Mouse (Mus musculus): ENCODE measurements around the gene Atrx.
"Not testable (repeated sequence)": the region's sequence is repeated elsewhere in the genome, so short reads cannot be mapped to it uniquely, and the experiment has no call there.

Gene Atrx

DNA sequence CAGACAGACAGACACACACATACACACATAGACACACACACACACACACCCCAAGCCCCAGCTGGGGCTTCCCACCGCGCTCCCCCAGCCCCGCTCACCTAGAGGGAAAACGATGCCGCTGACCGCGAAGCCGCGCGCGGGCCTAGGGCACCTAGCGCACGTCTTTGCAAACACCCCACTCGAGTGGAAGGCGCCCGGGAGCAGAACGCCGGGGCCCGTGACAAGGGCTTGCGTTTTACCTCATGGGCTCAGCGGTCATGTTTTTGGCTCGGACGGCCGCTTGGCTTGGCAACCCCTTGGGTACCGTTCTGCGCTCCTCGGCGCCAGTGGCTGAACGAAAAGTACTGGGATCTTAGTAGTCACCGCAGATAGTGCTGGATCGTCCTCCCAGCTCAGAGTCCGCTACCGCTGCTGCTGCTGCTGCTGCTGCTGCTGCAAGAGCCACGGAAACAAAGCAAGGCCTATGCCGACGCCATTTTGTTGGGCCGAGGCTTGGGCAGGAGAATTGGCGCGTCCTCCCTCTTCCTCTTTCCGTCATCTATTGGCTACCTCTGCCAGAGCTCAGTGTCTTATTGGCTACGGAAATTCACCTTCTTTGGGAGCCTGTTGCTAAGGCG is at the start of gene Atrx:
Gene Atrx, minus strand, starts transcription at position 543 of the 617 bp plus-strand sequence.
- DNase-seq, result peak; percentile 73

DNA sequence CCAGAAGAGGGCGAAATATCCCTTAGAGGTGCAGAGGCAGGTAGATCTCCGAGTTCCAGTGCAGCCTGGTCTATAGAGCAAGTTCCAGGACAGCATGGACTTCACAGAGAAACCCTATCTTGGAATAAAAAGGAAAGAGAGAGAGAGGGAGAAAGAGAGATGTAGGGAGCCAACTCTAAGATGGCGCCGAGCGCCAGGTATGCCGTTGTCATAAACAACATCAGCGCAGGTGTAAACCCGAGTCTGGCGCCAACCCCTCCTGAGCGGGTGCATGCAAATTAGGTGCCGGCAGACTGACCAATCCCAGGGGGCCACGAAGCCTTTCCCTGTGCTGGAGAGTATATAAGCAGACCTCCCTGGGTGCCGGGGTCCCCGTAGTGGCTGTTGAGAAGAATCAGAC is 27.9 kb upstream of the Atrx start:
- DNase-seq, result not testable (repeated sequence)

DNA sequence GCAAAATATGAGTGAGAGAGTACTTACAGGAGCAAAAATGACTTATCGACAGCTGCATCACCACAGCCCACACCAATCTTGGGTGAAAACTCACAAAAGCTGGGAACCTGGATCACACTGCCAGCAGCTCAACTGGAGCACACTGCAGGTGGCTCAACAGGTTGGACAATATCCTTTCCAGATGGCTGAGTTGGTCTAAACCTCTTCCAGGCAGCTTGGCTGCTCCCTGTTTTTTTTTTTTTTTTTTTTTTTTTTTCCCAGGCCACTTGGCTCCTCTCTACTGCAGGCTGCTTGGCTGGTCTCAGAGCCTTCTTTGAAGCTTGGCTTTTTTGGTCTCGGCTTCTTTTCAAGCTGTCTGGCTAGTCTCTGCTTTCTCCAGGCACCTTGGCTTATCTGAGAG is 24.8 kb upstream of the Atrx start:
- no peak for DNase-seq

DNA sequence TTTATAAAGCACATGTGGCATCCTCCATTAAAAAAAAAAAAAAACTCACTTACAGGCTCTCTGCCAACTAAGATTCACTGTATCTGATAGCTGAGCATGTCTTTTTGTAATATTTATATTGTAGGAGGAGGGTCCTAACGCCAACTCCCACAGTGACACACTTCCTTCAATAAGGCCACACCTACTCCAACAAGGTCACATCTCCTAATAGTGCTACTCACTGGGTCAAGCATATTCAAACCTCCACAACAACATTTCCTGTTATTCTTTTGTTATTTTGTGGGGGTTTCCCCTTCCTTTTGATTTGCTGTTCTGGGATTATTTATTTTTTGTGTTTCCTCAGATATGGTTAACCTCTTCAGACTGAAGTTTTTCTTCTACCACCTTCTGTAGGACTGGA is 17.2 kb upstream of the Atrx start:
- DNase-seq, result no peak

DNA sequence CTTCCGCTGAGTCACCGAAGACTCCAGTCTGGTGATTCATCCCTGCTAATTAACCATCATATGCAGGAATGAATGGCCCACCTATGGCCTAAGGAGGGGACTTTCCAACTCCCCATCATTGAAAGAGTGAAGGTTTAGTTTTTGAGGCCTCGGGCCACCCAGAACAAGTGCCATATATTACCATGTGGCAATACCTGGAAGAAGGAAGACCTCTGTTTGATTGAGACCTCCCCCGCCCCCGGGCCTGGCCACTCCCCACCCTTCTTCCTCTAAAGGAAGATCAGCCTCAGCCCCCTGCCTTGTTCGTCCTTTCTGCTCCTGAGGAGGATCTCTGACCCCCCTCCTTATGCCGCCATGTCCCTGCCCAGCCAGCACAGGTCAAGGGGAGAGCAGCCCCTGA is 10.0 kb upstream of the Atrx start:
- no peak for DNase-seq

DNA sequence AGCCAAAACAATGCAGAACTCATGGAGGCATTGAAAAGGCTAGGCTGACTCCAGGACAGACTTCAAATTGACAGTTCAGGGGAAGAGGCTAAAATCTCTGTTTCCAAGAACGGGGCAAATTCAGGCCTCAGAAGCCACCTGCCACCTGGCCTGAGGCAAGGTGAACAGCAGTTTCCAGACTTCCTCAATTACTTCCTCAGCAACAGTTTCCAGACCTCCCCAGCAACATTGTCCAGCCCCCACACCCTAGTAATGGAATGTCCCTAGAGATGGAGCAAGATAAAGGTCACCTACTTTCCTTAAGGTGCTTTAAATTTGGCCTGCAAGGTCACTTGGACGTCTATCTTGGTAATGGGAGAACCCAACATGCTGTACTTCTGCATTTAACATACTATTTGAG is 8.5 kb upstream of the Atrx start:
- DNase-seq, result no peak

DNA sequence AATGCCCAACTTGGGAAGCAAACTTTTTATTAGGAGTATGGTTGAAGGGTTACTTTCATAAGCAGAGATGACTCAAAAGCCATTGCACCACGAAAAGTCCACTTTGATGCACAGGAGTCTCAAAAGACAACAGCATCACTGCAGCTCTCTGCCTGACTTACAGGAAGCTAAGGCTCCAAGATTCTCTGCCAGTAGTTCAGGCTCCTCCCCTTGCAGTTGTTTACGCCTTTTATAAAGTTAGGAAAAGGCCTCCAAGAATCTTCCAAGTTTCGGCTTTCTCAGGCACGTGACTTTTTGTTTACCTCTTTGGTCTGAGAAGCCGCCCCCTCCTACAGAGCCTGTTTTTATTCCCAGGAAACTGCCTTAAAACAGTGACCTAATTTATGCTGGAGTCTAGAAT is 5.1 kb upstream of the Atrx start:
- no peak for DNase-seq

DNA sequence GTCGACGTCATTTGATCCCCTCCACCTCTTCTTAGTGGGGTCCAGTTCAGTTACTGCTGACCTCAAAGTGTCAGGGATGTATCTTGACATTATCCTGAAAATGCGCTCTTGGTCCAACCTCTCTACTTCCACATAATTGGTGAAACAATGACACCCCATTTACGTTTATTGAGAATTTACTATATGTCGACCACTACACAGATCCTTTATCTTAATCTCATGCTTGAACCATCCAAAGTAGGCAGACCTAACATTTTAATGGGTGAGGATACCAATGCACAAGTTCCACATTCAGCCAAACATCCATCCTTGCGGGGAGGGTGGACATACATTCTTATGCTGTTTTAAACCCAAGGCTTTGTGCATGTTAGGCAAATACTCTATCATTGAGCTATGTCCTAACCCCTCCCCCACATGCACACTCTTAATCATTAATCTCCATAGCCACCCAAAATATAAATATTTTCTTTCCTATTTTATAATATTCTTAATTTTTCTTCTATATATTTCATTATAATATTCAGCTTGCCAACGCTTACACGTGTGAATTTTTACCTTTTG is 355 bp upstream of the Atrx start:
- DNase-seq, result no peak

DNA sequence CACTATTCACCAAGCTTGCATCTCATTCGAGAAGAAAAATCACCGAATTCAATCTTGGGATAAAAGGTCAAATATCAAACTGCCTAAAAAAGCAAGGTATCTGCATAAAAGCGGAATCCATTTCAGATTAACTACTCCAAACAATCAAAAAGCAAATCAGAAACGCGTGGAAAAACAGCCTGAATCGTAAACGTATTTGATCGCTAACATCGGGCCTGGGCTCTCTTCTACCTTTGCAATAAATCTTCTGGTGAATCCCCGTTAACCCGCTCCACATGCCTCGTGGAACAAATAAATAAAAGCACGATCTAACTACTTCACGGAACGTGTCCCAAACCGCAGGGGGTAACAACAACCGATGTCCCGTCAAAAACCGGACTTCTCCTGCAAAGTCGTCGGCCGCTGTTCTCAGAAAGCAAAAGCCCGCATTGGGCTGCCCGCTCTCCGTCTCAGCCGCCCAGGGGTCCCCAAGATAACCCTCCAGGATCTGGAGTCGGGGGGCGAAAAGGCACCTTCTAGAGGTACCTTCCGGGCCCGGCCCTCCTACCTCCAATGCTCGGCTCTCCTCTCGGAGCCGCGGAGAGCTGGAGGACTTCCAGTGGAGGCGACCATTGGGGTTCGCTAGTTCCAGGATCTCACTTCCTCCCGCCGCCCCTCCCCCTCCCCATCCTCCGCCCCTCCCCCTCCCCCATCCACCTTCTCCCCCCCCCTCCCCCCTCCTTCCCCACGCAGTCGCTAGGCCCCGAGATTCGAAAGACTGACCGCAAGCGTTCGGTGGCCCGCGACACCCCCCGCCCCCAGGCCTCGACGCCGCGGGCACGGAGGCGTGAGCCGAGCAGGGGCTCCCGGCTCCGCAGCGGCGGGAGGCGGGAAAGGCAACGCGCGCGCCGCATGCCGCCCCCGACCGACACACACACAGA is 1.0 kb downstream of the Atrx start:
- peak; percentile 26 for DNase-seq

DNA sequence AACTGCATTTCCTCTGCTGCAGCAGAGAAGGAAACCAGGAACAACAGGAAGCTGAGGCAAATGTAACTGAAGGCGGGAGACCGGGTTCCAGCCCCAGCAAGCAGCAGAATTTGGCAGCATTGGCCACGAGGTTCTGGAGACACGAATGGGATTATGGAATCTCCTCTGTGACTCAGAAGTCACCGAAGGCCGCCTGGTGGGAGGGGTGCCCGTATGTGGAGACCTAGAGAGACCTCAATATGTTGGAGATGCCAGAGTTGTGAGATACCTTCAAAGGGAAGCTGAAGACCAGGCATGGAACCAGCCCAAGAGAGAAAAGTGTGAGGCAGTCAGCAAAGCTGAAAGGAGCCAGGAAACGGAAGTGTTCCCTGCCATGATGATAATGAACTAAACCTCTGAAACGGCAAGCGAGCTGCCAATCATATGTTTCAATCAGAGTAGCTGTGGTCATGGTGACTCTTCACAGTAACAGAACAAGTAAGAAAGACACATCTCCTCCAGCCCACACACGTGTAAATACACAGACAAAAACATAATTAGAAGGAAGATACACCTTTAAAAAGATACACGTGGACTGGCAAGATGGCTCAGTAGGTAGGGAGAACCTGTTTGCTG is 3.0 kb downstream of the Atrx start:
- peak; percentile 6 for DNase-seq

DNA sequence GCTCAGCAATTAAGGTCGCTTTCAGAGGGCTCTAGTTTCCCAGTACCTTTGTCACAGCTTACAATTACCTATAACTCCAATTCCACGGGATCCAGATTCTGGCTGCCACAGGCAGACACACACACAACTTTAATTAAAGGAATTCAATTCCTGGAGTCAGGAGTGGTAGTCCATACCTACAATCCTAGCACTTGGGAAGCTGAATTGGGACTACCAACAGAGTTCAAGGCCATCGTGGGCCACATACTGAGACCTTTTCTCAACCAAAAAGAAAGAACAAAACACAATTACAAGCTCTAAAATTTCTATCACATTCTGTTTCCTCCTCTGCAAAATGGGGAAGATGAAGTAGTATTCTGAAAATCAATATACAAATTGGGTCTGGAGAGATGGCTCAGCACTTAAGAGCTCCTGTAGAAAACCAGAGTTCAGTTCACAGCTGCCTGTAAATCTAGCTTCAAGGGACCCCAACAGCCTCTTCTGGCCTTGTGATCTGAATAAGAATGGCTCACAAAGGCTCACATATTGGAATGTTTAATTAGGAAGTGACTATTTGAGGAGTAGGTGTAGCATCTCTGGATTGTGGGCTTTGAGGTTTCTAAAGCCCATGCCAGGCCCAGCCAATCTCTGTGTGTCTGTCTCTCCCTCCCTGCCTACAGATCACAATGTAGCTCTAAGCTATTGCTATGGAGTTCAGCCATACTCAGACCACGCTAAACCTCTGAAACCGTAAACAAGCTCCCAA is 4.7 kb downstream of the Atrx start:
- no peak for DNase-seq

DNA sequence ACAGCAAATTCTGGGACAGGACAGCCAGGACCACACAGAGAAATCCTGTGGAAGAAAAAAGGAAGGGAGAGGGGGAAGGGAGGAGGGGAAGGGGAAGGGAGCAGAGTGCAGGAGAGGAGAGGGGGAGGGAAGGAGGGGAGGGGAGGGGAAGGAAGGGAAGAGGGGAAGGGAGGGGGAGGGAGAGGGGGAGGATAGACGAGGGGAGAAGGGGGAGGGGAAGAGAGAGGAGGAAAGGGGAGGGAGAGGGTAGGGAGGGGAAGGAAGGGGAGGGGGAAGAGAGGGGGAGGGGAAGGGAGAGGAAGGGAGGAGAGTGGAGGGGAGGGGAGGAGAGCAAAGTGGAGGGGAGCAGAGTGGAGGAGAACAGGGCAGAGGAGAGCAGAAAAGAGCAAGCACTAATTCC is 5.3 kb downstream of the Atrx start:
- DNase-seq, result no peak

DNA sequence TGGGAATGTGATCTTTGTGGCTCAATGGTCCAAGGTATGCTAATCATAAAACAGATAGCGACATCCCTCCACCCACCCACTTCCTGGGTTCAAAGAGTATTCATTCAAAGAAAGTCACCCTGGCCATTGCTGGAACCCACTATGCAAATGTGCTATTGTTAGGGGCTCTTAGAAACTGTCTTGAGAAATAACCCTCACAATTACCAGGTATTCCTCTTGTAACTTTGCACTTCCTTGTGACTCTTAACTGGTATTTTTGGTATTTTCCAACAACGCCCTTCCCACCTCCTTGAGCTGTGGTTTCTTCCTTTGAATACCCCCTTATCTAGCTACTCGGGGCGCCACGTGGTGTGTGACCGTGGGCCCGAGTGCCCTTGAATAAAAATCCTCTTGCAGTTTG is 6.2 kb downstream of the Atrx start:
- DNase-seq, result not testable (repeated sequence)

DNA sequence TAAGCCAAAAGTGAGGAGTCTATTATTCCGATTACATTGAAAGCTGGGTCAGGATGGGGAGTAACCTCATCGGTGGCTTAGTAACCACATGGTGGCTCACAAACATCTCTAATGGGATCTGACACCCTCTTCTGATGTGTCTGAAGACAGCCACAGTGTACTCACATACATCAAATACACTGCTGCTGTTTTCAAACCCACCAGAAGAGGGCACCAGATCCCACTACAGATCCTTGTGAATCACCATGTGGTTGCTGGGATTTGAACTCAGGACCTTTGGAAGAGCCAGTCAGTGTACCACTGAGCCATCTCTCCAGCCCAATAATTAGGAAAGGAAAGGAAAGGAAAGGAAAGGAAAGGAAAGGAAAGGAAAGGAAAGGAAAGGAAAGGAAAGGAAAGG is 7.8 kb downstream of the Atrx start:
- DNase-seq, result no peak

DNA sequence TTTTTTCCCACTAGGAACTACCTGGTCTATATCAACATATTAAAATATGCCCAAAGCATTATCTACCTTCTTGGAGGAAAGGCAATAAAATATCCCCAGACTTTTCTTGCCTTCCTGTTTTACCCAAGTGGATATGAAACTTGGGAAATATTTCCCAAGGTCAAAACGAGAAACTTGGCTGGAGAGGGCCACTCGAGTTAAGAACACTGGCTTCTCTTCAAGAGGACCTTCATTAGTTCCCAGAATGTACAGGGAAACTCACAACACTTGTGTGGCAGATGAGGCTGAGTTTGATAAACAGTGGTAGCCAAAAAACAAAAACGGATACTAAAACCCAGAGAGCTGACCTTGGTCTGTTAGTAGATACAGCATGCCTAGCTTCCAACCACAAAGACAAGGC is 17.5 kb downstream of the Atrx start:
- DNase-seq, result no peak

DNA sequence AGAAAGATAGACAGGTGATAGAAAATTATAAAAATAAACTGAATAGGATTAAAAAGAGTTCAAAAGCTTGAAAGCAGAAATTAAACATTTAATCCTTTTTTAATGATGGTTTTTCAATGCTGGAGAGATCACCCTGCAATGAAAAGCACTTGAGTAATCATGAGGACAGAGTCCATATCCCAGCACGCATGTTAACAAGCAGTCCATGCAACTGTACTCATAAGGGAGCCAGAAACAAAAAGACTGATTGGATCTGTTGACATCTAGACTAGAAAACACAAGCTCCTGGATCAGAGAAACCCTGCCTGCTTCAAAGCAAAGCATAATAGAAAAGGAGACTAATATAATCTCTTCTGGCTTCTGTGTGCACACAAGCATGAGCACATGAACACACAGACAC is 27.6 kb downstream of the Atrx start:
- no peak for DNase-seq

DNA sequence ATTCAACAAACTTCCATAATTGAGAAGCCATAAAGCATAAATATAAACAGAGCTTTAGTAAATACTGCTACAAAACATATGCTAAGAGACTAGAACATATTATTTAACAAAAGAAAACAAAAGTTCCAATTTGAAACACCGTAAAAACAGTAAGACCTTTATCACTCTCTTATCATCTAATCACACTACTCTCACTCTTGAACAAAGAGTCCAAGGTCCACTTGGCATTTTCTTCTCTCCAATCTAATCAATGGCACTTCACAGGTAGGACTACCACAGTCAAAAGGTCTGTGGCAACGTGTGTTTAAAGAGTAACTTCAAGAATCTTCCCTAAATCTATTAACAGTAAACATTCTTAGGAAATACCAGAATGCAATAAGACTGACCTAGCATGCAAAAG is 42.3 kb downstream of the Atrx start:
- DNase-seq, result no peak

DNA sequence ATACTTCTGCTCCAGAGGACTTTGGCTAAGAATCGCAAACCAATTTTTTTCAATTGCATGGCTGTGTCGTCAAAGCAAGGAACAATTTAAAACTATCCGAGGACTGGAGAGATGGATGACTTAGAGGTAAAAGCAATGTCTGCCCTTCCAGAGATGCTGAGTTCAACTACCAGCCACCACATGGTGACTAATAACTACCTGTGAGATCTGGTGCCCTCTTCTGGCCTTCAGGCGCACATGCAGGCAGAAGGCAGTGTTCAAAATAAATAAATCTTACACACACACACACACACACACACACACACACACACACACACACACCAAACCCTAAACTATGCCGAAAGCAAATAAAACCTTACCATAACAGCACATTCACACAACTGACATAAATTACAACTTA is 64.8 kb downstream of the Atrx start:
- no peak for DNase-seq

DNA sequence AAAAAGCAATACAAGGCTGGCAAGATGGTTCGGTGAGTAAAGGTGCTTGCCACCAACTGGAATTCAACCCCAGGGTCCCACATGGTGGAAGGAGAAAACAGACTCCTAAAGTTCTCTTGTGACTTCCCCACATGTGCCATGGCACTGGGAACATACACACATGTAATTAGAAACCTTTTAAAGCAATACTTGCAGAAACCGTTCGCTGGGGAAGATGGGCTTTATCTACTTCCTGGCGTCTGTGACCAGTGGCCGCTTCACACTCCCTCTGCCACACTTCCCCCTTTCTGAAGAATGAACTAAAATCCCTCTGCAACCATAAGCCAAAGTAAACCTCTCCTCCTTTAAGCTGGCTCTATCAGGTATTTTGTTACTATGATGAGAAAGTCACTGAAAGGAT is 104.7 kb downstream of the Atrx start:
- no peak for DNase-seq

DNA sequence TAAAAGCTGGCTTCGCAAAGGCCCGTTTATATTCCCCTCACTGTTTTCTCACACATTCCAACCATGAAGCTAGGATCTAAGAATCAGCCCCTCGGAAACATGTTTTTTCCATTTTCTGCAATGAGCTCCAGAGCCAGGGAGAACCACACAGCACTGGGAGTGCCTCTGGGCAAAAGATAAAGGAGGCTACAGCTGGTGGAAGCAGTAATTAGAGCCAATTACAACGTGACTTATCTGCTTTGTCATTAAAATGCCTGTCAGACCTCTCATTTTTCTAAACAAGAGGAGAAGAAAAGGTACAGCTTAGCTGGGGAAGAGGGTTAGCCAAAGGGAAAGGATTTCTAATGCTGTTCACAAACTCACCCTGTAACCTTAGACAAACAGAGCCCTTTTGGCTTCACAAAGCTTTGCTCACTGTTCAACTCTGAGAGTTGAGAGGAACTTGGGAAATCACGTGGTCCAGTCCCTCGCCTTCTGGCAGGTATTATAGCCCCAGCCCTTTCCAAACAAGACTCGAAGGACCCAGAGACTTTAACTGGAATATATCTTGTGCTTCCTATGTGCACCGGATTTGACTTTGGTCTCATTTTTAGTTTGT is 134.3 kb downstream of the Atrx start:
- no peak for DNase-seq

DNA sequence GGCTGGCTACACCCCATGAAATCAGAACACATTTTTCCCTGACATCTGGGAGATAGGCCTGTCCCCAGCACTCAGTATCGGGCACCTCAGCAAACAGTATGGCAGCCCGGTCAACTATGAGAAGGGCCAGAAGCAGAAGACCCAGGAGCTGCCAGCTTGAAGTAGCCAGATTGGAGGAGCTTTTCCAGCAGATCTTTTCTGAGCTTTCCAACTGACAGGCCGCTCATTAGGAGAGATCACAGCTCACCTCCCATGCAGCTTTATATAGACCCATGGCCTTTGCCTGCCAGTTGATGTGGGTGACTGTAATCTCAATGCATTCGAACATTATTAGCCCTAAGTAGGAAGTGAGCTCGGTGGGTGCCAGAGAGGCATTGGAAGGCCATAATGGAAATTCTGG is 155.9 kb downstream of the Atrx start:
- DNase-seq, result no peak

DNA sequence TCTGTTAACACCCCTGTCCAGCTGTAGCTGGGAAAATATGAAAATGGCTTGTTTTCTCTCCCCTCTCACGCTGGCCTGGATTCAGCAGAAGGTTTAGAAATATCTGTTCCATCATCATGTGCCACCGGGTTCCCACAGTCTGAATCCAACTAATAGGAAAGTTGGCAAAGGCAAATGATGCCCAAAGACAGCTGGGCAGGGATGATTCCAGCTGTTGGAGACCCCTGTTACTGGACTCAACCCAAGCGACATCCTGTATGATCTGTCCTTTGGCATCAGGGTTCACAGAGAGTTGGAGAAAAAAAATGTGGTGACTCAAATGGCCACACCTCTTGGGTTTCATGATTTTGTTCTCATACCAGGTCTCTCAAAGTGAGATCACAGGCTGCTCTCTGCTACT is 161.3 kb downstream of the Atrx start:
- DNase-seq, result no peak

Data from right cerebral cortex, postnatal 25 days (tissue).